Mouse (Mus musculus) CH12.LX (cell line): ENCODE measurements around the gene Ttll6.
A peak's percentile ranks its signal among the peaks of the same experiment; 100 is the strongest.

Source experiments
- CHD1 ChIP-seq: IDR thresholded peaks from 2 replicates; pipeline ENCODE4 v1.6.1; 2012; ENCODE audit warnings: low read depth, low read length, improper control_type of control experiment, inconsistent platforms
- CHD2 ChIP-seq: IDR thresholded peaks from 2 replicates; pipeline ENCODE4 v1.6.1; 2011; ENCODE audit warnings: low read length, improper control_type of control experiment
- CTCF ChIP-seq, 2 experiments: IDR thresholded peaks in 1 of 2; conservative IDR thresholded peaks in 1 of 2; 2 replicates each; pipeline ENCODE4 v1.5.1; 2011 to 2012; ENCODE audit warnings: low read depth in 2 of 2, low read length in 2 of 2, improper control_type of control experiment in 1 of 2, inconsistent platforms in 1 of 2, mild to moderate bottlenecking in 1 of 2, moderate library complexity in 1 of 2
- EP300 ChIP-seq: IDR thresholded peaks from 2 replicates; pipeline ENCODE4 v1.6.1; 2011; ENCODE audit warnings: low read length, improper control_type of control experiment
- HCFC1 ChIP-seq: IDR thresholded peaks from 2 replicates; pipeline ENCODE4 v1.6.1; 2012; ENCODE audit warnings: low read depth, mild to moderate bottlenecking, inconsistent platforms, low read length, improper control_type of control experiment
- JUND ChIP-seq: conservative IDR thresholded peaks from 2 replicates; pipeline ENCODE4 v1.6.1; 2011; ENCODE audit warnings: low read depth, low read length, improper control_type of control experiment
- MAX ChIP-seq: IDR thresholded peaks from 2 replicates; pipeline ENCODE4 v1.6.1; 2011; ENCODE audit warnings: low read length, improper control_type of control experiment
- MEF2A ChIP-seq: IDR thresholded peaks from 2 replicates; pipeline ENCODE4 v1.6.1; 2014; ENCODE audit warnings: low read depth, mild to moderate bottlenecking, inconsistent platforms, low read length, improper control_type of control experiment, borderline replicate concordance
- MXI1 ChIP-seq: IDR thresholded peaks from 2 replicates; pipeline ENCODE4 v1.6.1; 2011; ENCODE audit warnings: mild to moderate bottlenecking, low read depth, low read length, improper control_type of control experiment
- POLR2A ChIP-seq: IDR thresholded peaks from 2 replicates; pipeline ENCODE4 v1.6.1; 2011; ENCODE audit warnings: low read depth, mild to moderate bottlenecking, improper control_type of control experiment, low read length
- TBP ChIP-seq: conservative IDR thresholded peaks from 2 replicates; pipeline ENCODE4 v1.6.1; 2011; ENCODE audit warnings: low read depth, low read length, improper control_type of control experiment
- TCF12 ChIP-seq: IDR thresholded peaks from 2 replicates; pipeline ENCODE4 v1.6.1; 2014; ENCODE audit warnings: low read depth, mild to moderate bottlenecking, inconsistent platforms, low read length, improper control_type of control experiment

- TF ChIP-seq CTCF (conservative IDR thresholded peaks at IDR 0.05 in 1 of 2, IDR thresholded peaks at IDR 0.05 in 1 of 2; ENCODE audit: low read depth in 2 of 2, low read length in 2 of 2) (no peak), CHD2 (peak; percentile 80), HCFC1 (peak; percentile 87), EP300 (peak; percentile 41; the same call in 1 of the 2 replicates), POLR2A (peak; percentile 76), TCF12 (peak; percentile 80), TBP (peak; percentile 94), MEF2A (0 out of 2 replicates have a peak, but pooled peaks have one; percentile 75), MXI1 (peak; percentile 71; the same call in 1 of the 2 replicates), CHD1 (peak; percentile 97), JUND (no peak), MAX (no peak)
Observed at GRCm38 (mm10) chr11:96199181-96200086, 65.8 kb downstream of the Ttll6 start.
